Mouse (Mus musculus): ENCODE data around the gene Phyhipl.

DNA sequence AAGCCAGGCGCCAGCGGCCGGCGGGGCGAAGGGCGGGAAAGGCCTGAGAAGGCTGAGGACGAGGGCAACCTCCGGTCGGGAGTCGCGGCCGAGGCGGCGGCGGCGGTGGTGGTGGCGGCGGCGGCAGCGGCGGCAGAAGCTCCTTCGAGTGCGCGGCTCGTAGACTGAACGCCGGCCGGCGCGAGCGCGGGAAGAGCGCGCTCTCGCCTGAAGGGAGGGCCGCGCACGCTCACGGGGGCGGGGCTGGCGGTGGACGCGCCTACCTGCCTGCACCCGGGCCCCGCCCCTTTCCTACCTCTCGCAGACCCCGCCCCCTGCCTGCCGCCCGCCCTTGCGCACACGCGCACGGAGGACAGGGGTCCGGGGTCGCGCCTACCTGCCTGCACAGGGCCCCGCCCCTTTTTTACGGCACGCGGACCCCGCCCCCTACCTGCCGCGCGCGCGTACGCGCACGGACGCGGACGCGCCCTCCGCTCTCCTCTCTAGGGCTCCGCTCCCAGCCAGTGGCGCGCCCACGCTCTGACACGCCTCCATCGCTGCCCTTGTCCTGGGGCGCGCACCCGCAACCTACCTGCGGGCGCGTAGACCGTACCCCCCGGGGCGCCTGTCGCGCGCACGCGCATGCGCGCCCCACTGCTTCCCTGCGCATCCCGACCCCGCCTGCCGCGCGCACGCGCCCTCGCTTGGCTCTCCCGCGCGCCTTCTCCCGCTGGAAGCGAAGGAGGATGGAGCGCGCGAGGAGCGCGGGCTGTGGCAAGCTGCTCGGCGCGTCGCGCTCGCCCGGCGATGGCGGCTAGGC is 56.4 kb downstream of the Phyhipl start:
- TF ChIP-seq CTCF (IDR thresholded peaks at IDR 0.05; ENCODE audit: low read depth) (peak; percentile 19; the same call in 1 of the 2 replicates), EP300 (optimal IDR thresholded peaks at IDR 0.05) (no peak)
